Comparison of ENCODE assay signal across 8 mouse cellular contexts in the genomic region with DNA sequence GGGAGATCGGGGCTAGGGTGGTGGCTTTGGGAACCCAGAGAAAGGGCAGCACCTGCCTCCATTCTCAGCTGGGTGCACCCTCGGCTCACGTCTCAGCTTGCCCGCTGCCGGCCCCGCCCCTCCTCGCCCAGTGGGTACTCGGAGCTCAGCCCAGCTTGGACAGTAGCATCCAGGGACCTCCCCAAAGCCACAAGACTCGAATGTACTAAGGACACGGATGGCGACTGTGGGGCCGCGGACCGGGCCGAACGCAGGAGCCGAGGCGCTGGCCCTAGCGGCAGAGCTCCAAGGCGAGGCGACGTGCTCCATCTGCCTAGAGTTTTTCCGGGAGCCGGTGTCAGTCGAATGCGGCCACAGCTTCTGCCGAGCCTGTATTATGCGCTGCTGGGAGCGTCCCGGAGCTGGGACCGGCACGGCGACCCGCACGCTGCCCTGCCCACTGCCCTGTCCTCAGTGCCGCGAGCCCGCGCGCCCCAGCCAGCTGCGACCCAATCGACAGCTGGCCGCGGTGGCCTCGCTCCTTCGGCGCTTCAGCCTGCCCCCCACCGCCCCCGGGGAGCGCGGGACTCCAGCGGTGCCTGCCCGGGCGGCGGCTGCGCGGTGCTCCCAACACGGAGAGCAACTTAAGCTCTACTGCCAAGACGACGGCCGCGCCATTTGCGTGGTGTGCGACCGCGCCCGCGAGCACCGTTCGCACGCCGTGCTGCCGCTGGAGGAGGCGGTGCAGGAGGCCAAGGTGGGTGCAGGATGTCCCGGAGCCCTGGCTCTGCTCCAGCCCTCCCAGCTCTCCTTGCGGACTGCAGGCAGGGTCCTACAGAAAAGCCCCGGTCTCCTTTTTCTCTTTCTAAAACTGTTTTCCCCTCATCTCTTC. TPM values are rescaled to one million over a fixed set of nuclear protein-coding genes. Genes with fewer than 3 reads are reported as not detected.
DNase-seq lines count a peak whose midpoint lies in the region; ATAC-seq and TF ChIP-seq lines count a peak whose summit lies in the region.

No protein-coding gene starts in this region.

- TF ChIP-seq POLR2A in spleen, adult 2 months (IDR thresholded peaks at IDR 0.05; ENCODE audit: low read depth, low read length): no peak; the same call in none of the 2 replicates

- DNase-seq in layer of hippocampus, adult 11-12 months (ENCODE audit: low spot score): peak; percentile 43
- no peak for DNase-seq in layer of hippocampus, adult 8-10 months (ENCODE audit: low spot score in 2 of 2)
- DNase-seq in embryo, embryonic 10 days (ENCODE audit: low spot score): peak; percentile 63
- peak; percentile 64 to 67 for DNase-seq in gastrocnemius, postnatal 36 days
- DNase-seq in induced T-regulatory cell, adult 2 months (ENCODE audit: low read depth): peak; percentile 72
- DNase-seq in midbrain, embryonic 14.5 days: peak; percentile 78
- peak in 1 of 2 experiments; percentile 74 for DNase-seq in spleen, adult 2 months (ENCODE audit: low read depth in 1 of 2, low spot score in 2 of 2)

- H3K4me1 ChIP-seq in limb, embryonic 15.5 days: peaks cover 13% of the 10 kb centered on the region
- peaks cover 7% of the 10 kb centered on the region for H3K4me1 ChIP-seq in midbrain, embryonic 14.5 days (ENCODE audit: control insufficient read depth, insufficient read depth, low read length)
- H3K4me1 ChIP-seq in spleen, adult 2 months (ENCODE audit: control insufficient read depth, insufficient read depth, insufficient read length): peaks cover 17% of the 10 kb centered on the region; the same call in 1 of the 2 replicates

- no peaks in the 10 kb centered on the region for H3K9me3 ChIP-seq in limb, embryonic 15.5 days
- H3K9me3 ChIP-seq in midbrain, embryonic 14.5 days (ENCODE audit: control insufficient read depth, low read length): no peaks in the 10 kb centered on the region

- no peaks in the 10 kb centered on the region for H3K36me3 ChIP-seq in limb, embryonic 15.5 days
- no peaks in the 10 kb centered on the region for H3K36me3 ChIP-seq in midbrain, embryonic 14.5 days (ENCODE audit: control insufficient read depth, insufficient read depth, low read length)
- H3K36me3 ChIP-seq in spleen, adult 2 months (ENCODE audit: control insufficient read depth, insufficient read depth, low read length): no peaks in the 10 kb centered on the region; the same call in 1 of the 2 replicates

- intact Hi-C loops in gastrocnemius, postnatal 36 days (cut with DNase I): loop anchor here (2.0 kb wide), 1 partner anchor 19 kb away; no protein-coding TSS in a partner anchor

- no peak for ATAC-seq in limb, embryonic 15.5 days (ENCODE audit: insufficient number of reproducible peaks, low FRiP score, low TSS enrichment, low read depth)
- peak; percentile 24 for ATAC-seq in midbrain, embryonic 14.5 days (ENCODE audit: low FRiP score, low TSS enrichment)

- under 1% methylated on average over 76 of the region's 77 CpGs for WGBS in limb, embryonic 15.5 days
- under 1% methylated on average over 76 of the region's 77 CpGs for WGBS in midbrain, embryonic 14.5 days
- 1% methylated on average over 77 of the region's 77 CpGs for WGBS in spleen, adult 2 months

- TF ChIP-seq CTCF in spleen, adult 2 months (IDR thresholded peaks at IDR 0.05; ENCODE audit: extremely low read depth, insufficient read depth, insufficient read length, insufficient replicate concordance): no peak

- H3K4me2 ChIP-seq in limb, embryonic 15.5 days: peak overlapping the region; percentile 77
- peak overlapping the region; percentile 58 for H3K4me2 ChIP-seq in midbrain, embryonic 14.5 days (ENCODE audit: low read length)

- H3K9ac ChIP-seq in limb, embryonic 15.5 days: peak overlapping the region; percentile 66
- peak overlapping the region; percentile 69 for H3K9ac ChIP-seq in midbrain, embryonic 14.5 days (replicated peaks; ENCODE audit: low read length)

- H3K27ac ChIP-seq in limb, embryonic 15.5 days: peak overlapping the region; percentile 73
- H3K27ac ChIP-seq in midbrain, embryonic 14.5 days (replicated peaks; ENCODE audit: low read depth, low read length): peak overlapping the region; percentile 66
- peak overlapping the region; percentile 89 for H3K27ac ChIP-seq in spleen, adult 2 months (ENCODE audit: insufficient read depth, low read length)

- no peaks in the 10 kb centered on the region for H3K27me3 ChIP-seq in limb, embryonic 15.5 days
- H3K27me3 ChIP-seq in midbrain, embryonic 14.5 days (ENCODE audit: control insufficient read depth, insufficient read depth, low read length): peaks cover 10% of the 10 kb centered on the region
- no peaks in the 10 kb centered on the region for H3K27me3 ChIP-seq in spleen, adult 2 months (ENCODE audit: control insufficient read depth, insufficient read depth, low read length)

- H3K4me3 ChIP-seq in limb, embryonic 15.5 days: peak overlapping the region; percentile 87
- peak overlapping the region; percentile 77 for H3K4me3 ChIP-seq in midbrain, embryonic 14.5 days (replicated peaks; ENCODE audit: low read depth, low read length)
- peak overlapping the region; percentile 81 for H3K4me3 ChIP-seq in spleen, adult 2 months (ENCODE audit: extremely low read depth, insufficient read depth, insufficient read length)

RNA-seq across cellular contexts. Expression of a gene that starts 11.1 kb away (rescaled TPM):
- 1 to 10 TPM in 2 of 4 experiments, under 1 TPM in 2; 0.40 to 3.0 (median 1.0) TPM for total RNA-seq in layer of hippocampus, adult 8-10 months (2022)
- under 1 TPM; 0.61 to 0.91 TPM for total RNA-seq in gastrocnemius, postnatal 36 days (2021)
- polyA plus RNA-seq in limb, embryonic 15.5 days (2015; fragmentation: Nextera tagmentation; extraction: Ambion mirVana): 2.0 and 3.0 TPM in 2 replicates
- polyA plus RNA-seq in midbrain, embryonic 14.5 days (2014; fragmentation: Nextera tagmentation; extraction: Ambion mirVana): 3.2 and 4.5 TPM in 2 replicates
- polyA plus RNA-seq in spleen, adult 2 months (2012; rRNA removed): 3.9 and 6.1 TPM in 2 replicates

RNA-seq across cellular contexts. Expression of a gene that starts 11.6 kb away (rescaled TPM):
- total RNA-seq in layer of hippocampus, adult 8-10 months (2022): 1 to 10 TPM; 2.2 to 3.4 (median 3.1) TPM
- 10 to 100 TPM; 48.2 to 49.7 TPM for total RNA-seq in gastrocnemius, postnatal 36 days (2021)
- polyA plus RNA-seq in limb, embryonic 15.5 days (2015; fragmentation: Nextera tagmentation; extraction: Ambion mirVana): 2.0 and 2.8 TPM in 2 replicates
- polyA plus RNA-seq in midbrain, embryonic 14.5 days (2014; fragmentation: Nextera tagmentation; extraction: Ambion mirVana): 0.75 and 1.6 TPM in 2 replicates
- 53.6 and 63.6 TPM in 2 replicates for polyA plus RNA-seq in spleen, adult 2 months (2012; rRNA removed)

RNA-seq across cellular contexts. Expression of a gene that starts 20.4 kb away (rescaled TPM):
- 10 to 100 TPM; 45.7 to 73.5 (median 57.9) TPM for total RNA-seq in layer of hippocampus, adult 8-10 months (2022)
- 10 to 100 TPM; 17.2 to 22.6 TPM for total RNA-seq in gastrocnemius, postnatal 36 days (2021)
- polyA plus RNA-seq in limb, embryonic 15.5 days (2015; fragmentation: Nextera tagmentation; extraction: Ambion mirVana): 5.6 and 7.8 TPM in 2 replicates
- polyA plus RNA-seq in midbrain, embryonic 14.5 days (2014; fragmentation: Nextera tagmentation; extraction: Ambion mirVana): 6.3 and 8.4 TPM in 2 replicates
- 24.4 and 24.7 TPM in 2 replicates for polyA plus RNA-seq in spleen, adult 2 months (2012; rRNA removed)

RNA-seq across cellular contexts. Expression of a gene that starts 33.9 kb away (rescaled TPM):
- 10 to 100 TPM in 2 of 4 experiments, 1 to 10 TPM in 2; 6.8 to 25.6 (median 12.4) TPM for total RNA-seq in layer of hippocampus, adult 8-10 months (2022)
- total RNA-seq in gastrocnemius, postnatal 36 days (2021): 10 to 100 TPM in 1 of 2 experiments, 1 to 10 TPM in 1; 8.7 to 11.3 TPM
- polyA plus RNA-seq in limb, embryonic 15.5 days (2015; fragmentation: Nextera tagmentation; extraction: Ambion mirVana): 7.1 and 7.3 TPM in 2 replicates
- polyA plus RNA-seq in midbrain, embryonic 14.5 days (2014; fragmentation: Nextera tagmentation; extraction: Ambion mirVana): 1.4 and 5.0 TPM in 2 replicates
- 10.6 and 13.0 TPM in 2 replicates for polyA plus RNA-seq in spleen, adult 2 months (2012; rRNA removed)

RNA-seq across cellular contexts. Expression of a gene that starts 37.4 kb away (rescaled TPM):
- 100 to 1,000 TPM; 240 to 284 (median 258) TPM for total RNA-seq in layer of hippocampus, adult 8-10 months (2022)
- total RNA-seq in gastrocnemius, postnatal 36 days (2021): 100 to 1,000 TPM; 299 to 361 TPM
- 646 and 717 TPM in 2 replicates for polyA plus RNA-seq in limb, embryonic 15.5 days (2015; fragmentation: Nextera tagmentation; extraction: Ambion mirVana)
- polyA plus RNA-seq in midbrain, embryonic 14.5 days (2014; fragmentation: Nextera tagmentation; extraction: Ambion mirVana): 505 and 506 TPM in 2 replicates
- polyA plus RNA-seq in spleen, adult 2 months (2012; rRNA removed): 2,204 and 3,047 TPM in 2 replicates

Comparison
In these comparisons a context has a peak if more than half of its experiments do, and no peak if none do; other contexts are left out.
1. DNase-seq: peak in layer of hippocampus, adult 11-12 months (single experiment), embryo, embryonic 10 days (single experiment), gastrocnemius, postnatal 36 days (2 of 2), induced T-regulatory cell, adult 2 months (single experiment) and midbrain, embryonic 14.5 days (single experiment); none in layer of hippocampus, adult 8-10 months (0 of 2).
2. RNA of a gene that starts 11.6 kb away (polyA plus RNA-seq): 53.6 to 63.6 TPM in spleen, adult 2 months; 2.0 to 2.8 TPM in limb, embryonic 15.5 days and 0.75 to 1.6 TPM in midbrain, embryonic 14.5 days; every median in the first group is over 10 times any median in the second.
3. Peak in every context shown above with its lines, with median percentiles within 50 percentile points of each other: H3K27ac ChIP-seq and H3K4me3 ChIP-seq.